Mouse (Mus musculus) CD8-positive naive resting alpha-beta T cell, adult 2 months (primary cell): ENCODE results near the gene Prss50.

Source experiments
- DNase-seq, 2 experiments: peaks; one replicate each; pipeline ENCODE4 v3.0.0; 2022; ENCODE audit warnings: low read depth in 2 of 2, low spot score in 2 of 2

Prss50 gene

DNA sequence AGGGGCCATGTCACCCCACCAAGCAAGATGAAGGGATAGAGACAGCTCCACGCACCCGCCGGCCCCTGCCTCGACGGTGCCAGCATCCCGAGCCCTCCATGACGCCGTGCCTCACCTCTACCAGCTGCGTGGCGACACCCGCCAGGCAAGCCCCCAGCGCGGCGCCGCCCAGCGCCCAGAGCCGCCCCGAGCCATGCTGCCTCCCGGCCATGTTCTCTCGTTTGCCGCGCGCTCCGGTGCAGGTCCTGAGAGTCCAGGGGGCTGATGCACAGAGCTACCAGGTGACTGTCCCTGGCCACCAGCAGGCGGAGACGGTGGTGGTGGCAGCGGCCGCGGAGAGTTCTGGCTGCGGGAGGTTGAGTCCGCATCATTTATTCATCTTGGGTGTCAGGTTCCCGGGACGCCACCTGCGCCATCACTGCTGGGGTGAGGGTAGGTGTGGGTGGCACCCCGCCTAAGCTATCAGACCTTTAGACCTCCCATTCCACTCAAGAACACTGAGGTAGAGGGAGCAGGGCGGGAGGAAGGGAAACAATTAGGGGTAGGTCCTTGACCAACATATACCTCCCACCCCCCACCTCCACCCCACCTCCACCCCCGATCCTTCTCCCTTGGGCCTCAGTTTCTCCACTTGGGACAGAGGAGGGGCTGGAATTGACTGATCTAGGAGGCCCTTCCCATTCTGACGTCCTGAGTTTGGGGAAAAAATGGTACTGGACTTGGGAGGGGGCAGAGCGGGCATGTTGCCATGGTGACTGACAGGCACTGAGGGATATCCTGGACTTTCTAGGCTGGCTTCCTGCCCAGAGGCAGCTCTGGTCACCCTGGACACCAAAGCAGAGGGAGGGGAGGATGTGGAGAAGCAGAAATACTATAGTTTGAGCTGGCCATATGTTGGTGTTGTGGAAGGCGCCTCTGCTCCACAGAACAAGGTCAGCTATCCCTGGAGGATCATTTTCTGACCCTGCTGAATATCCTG is 16.2 kb downstream of the Prss50 start:
- DNase-seq = no peak

DNA sequence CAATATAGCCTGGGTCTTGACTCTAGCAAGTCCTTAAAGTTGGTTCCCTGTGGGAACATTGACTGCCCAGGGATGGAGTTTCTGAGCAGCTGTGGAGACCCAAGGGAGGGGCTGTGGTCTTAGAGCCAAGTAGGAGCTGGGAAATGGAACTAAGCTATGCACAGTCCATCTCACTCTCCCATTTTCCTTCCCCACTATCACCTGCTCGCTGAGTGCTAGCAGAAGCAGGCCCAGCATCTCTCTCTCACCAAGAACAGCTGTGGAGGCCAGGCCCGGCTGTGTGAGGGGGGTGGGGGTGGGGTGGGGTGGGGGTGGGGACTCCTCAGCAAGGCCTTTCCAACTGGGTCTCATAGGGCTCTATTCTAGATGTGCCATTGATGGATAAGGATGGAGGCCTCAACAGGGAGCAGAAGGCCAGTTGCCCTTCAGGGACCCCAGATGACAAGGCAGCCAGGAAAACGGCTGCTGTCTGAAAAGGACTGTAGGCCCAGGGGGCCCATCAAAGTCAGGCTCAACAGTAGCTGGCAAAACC is 17.0 kb downstream of the Prss50 start:
- DNase-seq = no peak

DNA sequence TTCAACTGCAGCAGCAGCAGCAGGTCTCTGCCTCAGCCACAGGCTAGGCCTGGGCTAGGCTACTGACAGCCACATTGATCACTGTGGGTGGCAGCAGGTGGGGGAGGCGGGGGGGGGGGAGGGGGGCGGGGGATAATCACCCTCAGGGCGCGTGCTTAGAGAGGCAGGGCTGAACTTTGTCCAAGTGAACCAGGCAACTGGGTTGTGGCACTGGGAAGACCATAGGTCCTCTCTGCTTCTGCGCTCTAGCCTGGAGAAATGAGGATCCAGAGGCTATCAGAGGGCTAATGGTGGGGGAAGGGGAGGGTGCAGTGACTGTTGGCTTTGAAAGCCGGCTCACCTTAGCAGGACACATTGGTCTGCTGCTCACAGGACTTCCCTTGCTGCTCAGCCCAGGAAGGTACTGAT is 17.5 kb downstream of the Prss50 start:
- DNase-seq = no peak

DNA sequence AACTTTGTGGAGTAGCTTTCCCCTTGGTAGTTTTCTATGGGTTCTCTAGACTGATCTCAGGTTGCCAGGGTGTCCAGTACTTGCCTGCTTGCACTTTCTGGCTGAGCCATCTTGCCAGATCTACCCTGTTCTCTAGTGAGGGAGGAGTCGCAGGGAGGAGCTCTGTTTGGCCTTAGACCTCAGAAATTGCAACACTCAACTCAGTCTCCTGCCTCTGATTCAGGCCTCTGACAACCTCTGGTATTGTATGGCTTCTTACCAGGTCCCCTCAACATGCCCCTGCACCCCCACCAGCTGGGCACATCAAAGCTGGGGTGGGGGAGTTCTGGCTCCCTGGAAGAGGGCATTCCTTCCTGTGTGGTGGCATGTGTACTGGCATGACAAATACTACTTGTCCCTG is 19.6 kb downstream of the Prss50 start:
- DNase-seq = no peak

DNA sequence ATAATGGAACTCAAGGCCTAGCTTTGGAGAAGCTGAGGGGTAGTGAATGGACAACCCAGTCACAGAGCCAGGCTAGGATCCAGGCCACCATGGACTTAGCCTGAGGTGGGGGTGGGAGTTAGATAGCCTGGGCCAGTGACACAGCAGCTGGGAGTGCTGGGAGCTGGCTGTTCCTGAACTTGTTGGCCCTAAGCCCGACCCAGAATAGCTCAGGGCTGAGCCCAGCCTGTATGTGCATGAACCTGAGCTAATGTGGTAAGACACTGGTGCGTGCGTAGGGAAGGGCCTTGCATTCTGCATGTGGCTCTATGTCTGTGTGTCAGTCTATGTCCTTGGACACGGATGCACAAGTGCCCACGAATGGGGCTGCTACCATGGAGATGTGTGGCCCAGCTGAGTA is 20.1 kb downstream of the Prss50 start:
- no peak for DNase-seq

DNA sequence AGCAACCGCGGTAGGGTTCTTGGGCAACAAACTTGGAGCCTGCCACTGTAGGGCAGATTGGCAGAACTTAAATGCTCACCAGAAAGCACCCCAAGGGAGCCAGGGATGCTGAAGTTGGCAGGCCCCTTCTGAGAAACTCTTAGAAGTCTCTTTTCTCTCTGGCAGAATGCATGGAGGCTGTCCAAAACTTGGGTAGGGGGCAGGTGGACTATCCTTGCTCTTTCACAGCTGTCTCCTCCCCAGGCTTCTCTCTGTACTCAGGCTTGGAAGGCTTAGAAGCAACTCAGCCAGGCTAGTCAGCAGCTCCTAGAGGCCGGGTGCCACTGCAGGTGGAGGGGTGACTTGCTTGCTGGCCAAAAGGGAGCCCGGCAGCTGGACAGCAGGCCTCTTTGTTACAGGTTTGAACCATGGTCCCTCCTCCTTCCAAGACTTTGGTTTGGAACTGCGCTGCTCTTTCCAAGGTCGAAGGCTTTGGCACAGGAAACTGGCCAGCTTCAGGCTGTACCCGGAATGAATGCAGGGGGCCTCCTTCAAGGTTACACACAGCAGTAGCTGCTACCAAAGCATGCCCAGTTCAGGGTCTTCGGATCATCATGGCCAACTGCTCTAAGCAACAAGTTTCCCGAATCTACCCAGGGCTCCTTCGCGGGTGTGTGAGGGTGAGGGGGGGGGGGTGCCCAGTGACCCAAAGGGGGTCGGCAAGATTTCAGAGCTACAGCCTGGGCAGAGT is 21.6 kb downstream of the Prss50 start, which contains the start of gene Als2cl:
Als2cl (plus strand) TSS at position 680 of the 730 bp plus-strand sequence.
- DNase-seq = no peak

DNA sequence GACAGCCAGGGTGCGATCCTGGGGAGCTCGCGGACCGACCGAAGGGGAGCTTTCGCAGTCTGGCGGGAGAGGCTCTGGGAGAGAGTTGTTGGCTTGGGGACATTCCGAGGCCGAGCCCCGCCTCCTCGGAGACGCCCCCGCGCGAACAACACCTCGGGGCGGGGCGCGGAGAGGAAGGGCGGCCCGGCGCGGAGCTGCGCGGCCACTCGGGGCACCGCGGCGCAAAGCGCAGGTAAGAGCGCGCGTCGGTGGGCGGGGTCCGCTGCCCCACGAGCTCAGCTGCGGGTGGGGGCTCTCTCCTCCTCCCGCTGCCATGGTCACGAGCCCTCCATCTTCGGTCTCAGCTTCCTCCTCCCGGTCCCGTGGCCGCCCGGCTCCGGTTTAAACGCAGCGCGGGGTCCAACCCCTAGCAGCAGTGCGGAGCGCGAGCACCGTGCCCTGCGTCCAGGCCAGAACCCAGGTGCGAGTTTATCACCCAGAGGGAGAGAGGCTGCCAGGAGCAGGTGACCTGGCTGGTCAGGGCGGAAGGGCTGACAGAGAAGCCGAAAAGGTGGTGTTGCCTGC is 22.3 kb downstream of the Prss50 start, which contains the start of gene Tmie:
Tmie (minus strand) TSS at position 116 of the 564 bp plus-strand sequence.
- peak; percentile 71 to 75 for DNase-seq

DNA sequence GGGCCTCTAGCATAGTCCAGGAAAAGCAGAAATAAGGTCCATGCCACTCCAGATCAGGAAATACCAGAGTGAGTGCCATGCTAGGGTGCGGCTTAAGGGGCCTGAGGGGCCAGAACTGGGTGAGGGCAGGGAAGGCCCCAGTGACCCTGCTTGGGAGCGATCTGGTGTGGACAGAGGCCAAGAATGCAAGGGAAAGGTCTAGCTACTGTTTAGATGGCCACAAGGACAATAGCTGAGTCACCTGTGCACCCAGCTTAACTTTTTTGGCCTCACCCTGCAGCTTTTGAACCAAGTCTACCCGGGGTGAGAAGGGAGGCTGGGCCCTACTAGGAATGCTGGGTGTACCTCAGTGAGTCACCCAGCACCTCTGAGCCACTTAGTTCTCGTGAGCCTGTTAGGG is 23.0 kb downstream of the Prss50 start:
- DNase-seq = no peak

DNA sequence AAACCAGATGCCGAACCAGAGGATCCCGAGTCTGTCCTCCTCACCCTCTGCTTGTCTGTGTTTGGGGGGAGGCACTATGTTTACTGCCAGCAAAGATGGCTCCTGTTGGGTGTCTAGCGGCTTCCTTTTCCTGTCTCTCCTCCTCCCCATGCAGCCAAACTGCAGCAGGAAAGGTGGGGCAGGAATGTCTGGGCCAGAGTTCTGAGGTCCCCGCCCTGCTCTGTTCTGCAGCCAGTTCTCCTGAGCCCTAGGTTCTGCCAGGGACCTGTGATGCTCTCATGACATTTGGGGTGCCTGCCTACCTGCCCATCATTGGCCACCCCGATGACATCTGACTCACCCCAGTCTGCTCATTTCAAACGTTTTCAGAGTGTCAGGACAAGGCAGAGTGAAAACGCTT is 24.2 kb downstream of the Prss50 start:
- no peak for DNase-seq

DNA sequence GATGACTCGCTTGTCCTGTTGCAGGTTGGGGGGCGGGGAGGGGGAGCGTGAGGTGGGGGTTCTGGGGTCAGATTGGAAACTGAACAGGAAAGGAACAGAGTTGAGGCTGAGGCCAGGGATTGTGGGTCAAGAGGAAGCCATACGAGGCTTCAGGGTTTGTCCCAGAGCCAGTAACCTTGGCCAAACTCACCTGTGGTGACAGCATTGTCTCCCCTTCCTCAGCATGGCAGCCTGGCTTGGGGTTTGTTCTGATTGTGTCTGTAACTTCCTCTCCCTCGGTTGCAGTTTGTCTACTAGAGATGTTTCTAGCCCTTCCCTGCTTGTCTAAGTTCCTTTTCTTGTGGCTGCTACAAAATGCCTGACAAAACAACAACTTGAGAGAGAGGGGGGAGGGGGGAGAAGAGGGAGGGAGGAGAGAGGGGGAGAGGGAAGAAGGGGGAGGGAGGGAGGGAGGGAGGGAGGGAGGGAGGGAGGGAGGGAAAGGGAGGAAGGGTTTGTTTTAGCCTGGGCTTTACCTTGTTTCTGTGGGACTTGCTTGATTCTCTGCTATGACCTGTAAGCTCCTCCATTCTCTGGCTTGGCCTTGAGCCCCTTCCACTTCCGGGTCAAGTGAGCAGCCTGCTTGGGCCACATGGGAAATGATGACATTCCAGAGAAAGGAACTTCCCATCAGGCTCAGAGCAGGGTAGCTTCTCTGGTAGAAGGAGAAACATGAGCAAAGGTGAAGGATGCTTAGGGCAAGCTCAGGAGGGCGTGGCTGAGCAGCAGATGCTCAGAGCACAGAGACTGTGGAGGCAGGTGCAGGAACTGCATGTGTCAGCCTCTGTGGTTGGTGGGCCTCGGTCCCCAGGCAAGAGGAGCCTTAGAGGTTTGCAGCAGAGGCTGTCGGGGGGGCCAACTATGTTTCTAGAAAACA is 29.9 kb downstream of the Prss50 start:
- no peak for DNase-seq

DNA sequence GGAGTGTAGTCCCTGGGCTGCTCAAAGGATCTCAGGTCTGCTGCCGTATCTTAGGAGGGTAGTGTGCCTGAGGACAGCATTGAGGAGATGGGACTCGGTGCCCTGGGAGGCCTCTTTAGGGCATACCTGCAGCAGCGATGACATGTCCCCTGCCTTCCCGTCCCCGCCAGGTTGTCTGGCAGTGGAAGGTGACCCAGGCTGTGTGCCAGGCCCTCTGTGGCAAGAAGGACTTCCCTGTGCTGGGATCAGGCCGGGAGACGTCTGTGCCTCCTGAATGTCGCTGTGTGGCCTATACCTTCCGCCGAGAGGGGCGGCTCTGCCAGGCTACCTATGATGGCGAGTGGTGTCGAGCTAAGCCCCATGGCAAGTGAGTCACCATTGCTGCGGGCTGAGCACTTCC is 31.2 kb downstream of the Prss50 start:
- no peak for DNase-seq

DNA sequence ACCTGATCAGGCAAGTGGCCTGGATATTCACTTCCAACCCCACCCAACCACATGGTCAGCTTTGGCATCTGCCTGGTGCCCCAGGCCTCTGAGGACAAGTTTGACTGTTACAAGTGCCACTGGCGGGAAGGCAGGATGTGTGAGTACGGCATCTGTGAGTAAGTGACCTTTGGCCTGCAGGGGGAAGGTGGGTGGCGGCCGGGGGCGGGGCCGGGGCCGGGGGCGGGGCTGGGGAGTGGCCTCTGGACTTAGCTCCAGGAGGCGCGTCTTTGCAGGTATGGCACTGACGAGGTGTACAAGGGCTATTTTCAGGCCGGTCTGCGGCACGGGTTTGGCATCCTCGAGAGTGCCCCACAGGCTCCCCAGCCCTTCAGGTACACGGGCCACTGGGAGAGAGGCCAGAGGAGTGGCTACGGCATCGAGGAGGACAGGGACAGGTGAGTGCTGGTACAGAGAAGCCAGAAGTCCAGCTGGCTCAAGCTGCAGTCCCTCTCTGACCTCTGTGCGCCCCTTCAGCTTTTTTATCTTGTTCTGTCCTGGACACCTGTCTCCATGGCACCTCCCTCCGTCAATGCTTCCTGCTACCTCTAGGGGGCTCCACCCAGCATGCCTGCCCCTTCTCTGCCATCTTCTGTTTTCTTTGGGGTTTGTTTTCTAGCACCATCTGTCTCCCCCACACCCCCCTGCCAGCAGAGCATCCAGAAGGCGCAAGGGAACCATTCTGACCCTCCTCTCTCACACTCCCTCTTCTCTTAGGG is 32.4 kb downstream of the Prss50 start:
- peak in 1 of 2 experiments; percentile 47 for DNase-seq

DNA sequence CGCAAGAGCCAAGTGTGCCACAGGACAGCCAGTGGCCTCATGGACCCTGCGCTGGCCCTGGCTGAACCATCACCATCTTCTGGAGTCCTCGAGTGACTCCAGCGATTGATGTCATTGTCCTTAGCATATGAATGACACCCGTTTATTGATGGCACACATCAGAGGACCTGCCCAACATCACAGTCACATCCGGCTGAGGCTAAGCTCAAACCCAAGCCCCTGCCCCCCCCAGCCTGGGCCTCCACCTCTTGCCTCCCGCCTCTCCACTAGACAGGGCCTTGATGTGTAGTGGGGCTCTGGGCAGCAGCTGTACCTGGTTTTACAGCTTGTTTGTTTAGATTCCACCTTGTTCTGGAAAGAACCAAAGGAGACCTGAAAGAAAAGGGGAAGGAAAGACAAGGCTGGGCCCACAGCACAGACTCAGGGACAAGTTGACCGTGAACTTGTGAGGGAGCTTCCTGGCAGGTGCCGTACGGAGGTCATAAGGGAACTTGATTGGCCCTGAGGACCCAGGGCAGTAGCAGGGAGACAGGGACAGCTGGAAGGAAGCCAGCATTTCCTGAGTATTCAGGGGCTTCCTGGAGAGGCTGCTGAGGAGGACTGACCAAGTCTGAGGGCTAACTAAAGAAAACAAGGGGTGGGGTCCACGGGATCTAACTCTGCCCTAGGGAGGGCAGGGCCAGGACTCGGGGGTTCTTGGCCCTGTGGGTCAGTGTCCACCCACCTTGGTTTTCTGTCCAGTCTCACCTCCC is 33.5 kb downstream of the Prss50 start:
- peak in 1 of 2 experiments; percentile 61 for DNase-seq

DNA sequence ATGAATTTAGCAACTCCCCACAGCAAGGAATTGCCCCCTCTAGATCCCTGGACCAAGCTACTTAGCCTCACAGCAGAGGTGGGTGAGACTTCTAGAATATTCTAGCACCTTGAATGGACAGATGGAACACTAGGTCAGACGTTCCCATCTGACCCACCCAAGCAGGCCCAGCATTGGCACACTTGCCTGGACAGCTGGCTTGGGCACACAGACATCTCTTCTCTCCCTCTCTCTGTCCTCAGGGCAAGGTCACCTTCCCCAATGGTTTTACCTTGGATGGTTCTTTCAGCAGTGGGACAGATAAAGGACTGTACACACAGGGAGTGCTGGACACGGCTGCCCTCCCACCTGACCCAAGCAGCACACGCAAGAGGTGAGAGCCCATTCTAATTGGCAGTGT is 34.8 kb downstream of the Prss50 start:
- DNase-seq = no peak

DNA sequence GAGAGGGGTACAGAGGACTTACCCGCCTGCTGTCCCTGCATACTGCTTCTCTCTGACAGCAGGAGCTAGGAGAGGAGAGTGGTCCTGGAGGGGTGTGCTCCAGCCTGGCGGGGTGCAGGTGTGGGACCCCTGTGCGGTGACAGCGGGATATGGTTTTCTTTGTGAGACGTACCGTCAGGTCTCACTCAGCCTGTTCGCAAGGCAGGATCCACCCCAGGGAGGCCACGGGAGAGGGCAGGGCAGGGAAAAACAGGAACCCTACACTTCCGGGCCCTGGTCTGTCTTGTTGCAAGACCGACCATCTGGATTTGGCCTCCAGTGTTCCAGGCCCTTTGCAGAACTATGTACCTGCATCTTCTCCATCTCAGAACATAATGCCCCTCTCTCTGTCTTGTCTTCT is 35.7 kb downstream of the Prss50 start:
- DNase-seq = no peak

DNA sequence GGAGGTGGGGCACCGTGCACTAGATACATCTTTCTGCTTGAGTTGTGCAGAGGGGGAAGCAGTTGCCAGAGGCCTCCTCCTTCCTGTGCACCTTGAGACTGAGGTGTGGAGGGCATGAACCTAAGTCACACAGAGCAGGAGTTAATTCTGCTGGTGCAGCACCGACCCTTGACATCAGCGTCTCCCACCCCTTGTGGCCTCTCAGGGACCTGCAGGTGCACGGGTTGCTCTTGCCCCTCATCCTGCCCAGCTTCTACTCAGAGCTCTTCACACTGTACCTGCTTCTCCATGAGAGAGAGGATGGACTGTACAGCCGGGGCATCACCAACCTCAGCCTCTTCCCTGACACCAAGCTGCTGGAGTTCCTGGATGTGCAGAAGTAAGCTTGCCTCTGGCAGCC is 37.7 kb downstream of the Prss50 start:
- peak; percentile 54 to 70 for DNase-seq

DNA sequence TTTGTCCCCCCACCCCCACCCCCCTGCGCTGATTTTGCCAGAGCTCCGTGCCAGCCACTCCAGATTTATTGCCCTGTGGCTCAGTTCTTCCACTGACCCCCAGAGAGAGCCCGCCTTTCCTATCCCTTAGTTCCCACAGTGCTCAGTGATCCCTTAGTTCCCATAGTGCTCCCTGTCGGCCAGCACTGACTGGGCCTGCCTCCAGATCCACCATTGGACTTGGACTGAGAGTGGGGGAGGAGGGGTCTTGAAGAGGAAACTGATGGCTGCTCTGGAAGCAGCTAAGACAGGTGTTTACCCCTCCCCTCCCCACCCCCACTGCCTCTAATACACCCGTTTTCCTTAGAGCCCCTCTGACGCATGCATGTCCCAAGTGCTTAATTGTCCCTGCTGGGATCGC is 38.2 kb downstream of the Prss50 start:
- no peak for DNase-seq

DNA sequence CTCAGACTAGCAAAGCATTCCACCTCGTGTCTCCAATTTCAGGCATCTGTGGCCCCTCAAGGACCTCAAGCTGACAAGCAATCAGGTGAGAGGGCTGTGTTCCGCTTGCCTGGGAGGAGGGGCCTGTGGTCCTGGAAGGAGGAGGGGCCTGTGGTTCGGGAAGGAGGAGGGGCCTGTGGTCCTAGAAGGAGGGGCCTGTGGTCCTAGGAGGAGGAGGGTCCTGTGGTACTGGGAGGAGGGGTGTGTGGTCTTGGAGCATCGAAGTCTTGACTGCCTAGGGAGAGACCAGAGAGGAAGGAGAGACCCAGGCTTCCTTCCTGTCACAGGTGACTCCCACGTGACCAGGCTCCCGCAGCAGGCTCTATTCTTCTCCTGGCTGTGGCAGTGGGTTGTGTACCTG is 38.8 kb downstream of the Prss50 start:
- peak; percentile 80 to 82 for DNase-seq

DNA sequence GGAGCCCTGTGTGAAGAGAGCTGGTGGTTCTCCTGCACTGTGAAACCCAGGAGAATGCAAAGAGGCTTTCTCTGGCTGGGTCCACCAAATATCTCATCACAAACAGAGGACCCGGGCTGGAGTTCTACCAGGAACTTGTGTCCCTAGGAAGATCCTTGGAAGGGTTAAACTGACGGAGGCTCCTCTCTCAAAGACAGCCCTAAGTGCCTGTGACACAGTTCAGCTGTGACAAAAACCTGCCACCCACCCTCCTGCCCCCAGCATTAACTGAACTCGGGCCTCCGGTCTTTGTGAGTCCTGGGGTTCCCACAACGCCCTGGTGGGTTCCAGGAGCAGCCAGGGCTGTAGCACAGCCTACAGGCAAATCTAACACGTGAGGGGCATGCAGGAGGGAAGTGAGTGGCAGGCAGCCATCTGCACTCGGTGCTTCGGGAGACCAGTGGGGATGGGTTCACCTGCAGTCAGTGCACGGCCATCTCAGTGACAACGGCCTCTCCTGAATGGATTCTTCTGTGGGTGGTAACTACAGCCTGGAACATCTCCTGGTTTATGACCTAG is 41.8 kb downstream of the Prss50 start:
- no peak for DNase-seq
